Mouse (Mus musculus): ENCODE data around the gene Dysf. TPM values are rescaled to one million over a fixed set of nuclear protein-coding genes. Genes with fewer than 3 reads are reported as not detected.

Dysf gene
- polyA plus RNA-seq, 2 experiments, result 1.6 to 1.9 TPM

- WGBS (ENCODE audit: insufficient replicate concordance), result 52% methylated on average over 7 of the region's 7 CpGs
- no peak overlapping the region for H3K4me2 ChIP-seq (ENCODE audit: low read depth)
- no peak overlapping the region for H3K4me3 ChIP-seq (ENCODE audit: insufficient read depth in 1 of 2, low read depth in 2 of 2, low read length in 2 of 2)
- no peak overlapping the region for H3K27ac ChIP-seq
- ATAC-seq (ENCODE audit: insufficient read depth) (no peak), DNase-seq (ENCODE audit: low read depth in 3 of 3, low spot score in 3 of 3) (no peak)
- TF ChIP-seq CTCF (IDR thresholded peaks at IDR 0.05; ENCODE audit: low read depth) (no peak), EP300 (IDR thresholded peaks at IDR 0.05; ENCODE audit: low read depth) (no peak)
- H3K9me3 ChIP-seq (ENCODE audit: control insufficient read depth, low read length), result no peaks in the 10 kb centered on the region
- H3K4me1 ChIP-seq (replicated peaks; ENCODE audit: control insufficient read depth in 2 of 2, insufficient read depth in 2 of 2, low read length in 1 of 2), result no peaks in the 10 kb centered on the region
- H3K36me3 ChIP-seq (replicated peaks; ENCODE audit: control insufficient read depth, insufficient read depth, low read depth), result no peaks in the 10 kb centered on the region
- H3K27me3 ChIP-seq (ENCODE audit: control insufficient read depth, insufficient read depth, low read length), result no peaks in the 10 kb centered on the region
- no peak overlapping the region for H3K9ac ChIP-seq (replicated peaks)
These were observed 221.3 kb downstream of the Dysf start for GRCm38 (mm10) chr6:84229739-84230138.

- no peak for DNase-seq (ENCODE audit: low read depth in 3 of 3, low spot score in 3 of 3)
- H3K9me3 ChIP-seq (ENCODE audit: control insufficient read depth, low read length), result no peaks in the 10 kb centered on the region
- no peak overlapping the region for H3K4me2 ChIP-seq (ENCODE audit: low read depth)
- H3K4me1 ChIP-seq (replicated peaks; ENCODE audit: control insufficient read depth in 2 of 2, insufficient read depth in 2 of 2, low read length in 1 of 2), result no peaks in the 10 kb centered on the region
- H3K9ac ChIP-seq (replicated peaks), result no peak overlapping the region
- TF ChIP-seq EP300 (IDR thresholded peaks at IDR 0.05; ENCODE audit: low read depth) (no peak), CTCF (IDR thresholded peaks at IDR 0.05; ENCODE audit: low read depth) (no peak)
- no peak for ATAC-seq (ENCODE audit: insufficient read depth)
- no peaks in the 10 kb centered on the region for H3K27me3 ChIP-seq (ENCODE audit: control insufficient read depth, insufficient read depth, low read length)
- no peak overlapping the region for H3K4me3 ChIP-seq (ENCODE audit: insufficient read depth in 1 of 2, low read depth in 2 of 2, low read length in 2 of 2)
- no peak overlapping the region for H3K27ac ChIP-seq
- WGBS (ENCODE audit: insufficient replicate concordance), result 54% methylated on average over 7 of the region's 7 CpGs
- H3K36me3 ChIP-seq (replicated peaks; ENCODE audit: control insufficient read depth, insufficient read depth, low read depth), result no peaks in the 10 kb centered on the region
These were observed 222.7 kb downstream of the Dysf start for GRCm38 (mm10) chr6:84231108-84231507.

DNA sequence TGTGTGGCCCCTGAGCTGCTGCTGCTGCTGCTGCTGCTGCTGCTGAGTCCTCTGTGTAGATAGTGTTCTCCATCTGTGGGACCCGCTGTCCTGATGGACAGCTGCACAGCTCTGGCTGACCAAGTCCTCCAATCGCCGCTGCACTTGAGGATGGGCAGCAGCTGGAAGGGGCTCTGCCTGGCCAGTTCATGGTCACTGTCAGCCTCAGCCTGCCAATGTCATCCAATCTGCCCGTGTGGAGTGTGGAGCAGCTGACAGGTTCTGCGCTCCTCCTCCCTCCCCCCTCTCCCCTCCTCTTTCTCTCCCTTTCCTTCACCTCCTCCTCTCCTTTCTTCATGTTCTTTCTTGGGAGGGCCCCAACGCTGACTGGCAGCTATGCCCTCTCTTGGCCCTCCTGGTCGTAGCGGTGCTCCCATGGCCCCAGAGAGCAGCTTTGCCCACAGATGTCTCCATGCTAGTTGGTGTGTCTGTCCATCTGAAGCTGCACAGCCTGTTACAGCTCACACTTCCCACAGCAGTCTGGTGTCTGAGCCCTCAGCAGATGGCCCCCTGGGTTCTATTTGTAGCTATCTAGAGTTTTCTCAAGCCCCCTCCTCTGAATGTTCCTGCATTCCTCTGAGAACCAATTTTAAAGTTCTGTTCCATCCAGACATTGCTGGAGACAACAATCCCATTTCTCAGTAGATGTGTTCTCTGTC, 223.8 kb downstream of the Dysf start:
- Histone ChIP-seq H3K27ac (no peak overlapping the region), H3K4me3 (ENCODE audit: insufficient read depth in 1 of 2, low read depth in 2 of 2, low read length in 2 of 2) (no peak overlapping the region), H3K36me3 (replicated peaks; ENCODE audit: control insufficient read depth, insufficient read depth, low read depth) (no peaks in the 10 kb centered on the region), H3K9me3 (ENCODE audit: control insufficient read depth, low read length) (no peaks in the 10 kb centered on the region), H3K4me2 (ENCODE audit: low read depth) (no peak overlapping the region), H3K9ac (replicated peaks) (no peak overlapping the region), H3K4me1 (replicated peaks; ENCODE audit: control insufficient read depth in 2 of 2, insufficient read depth in 2 of 2, low read length in 1 of 2) (no peaks in the 10 kb centered on the region), H3K27me3 (ENCODE audit: control insufficient read depth, insufficient read depth, low read length) (no peaks in the 10 kb centered on the region)
- WGBS (ENCODE audit: insufficient replicate concordance), result 54% methylated on average over 8 of the region's 8 CpGs
- DNase-seq (ENCODE audit: low read depth in 3 of 3, low spot score in 3 of 3), result no peak
- TF ChIP-seq EP300 (IDR thresholded peaks at IDR 0.05; ENCODE audit: low read depth) (no peak), CTCF (IDR thresholded peaks at IDR 0.05; ENCODE audit: low read depth) (no peak)
- no peak for ATAC-seq (ENCODE audit: insufficient read depth)

- Histone ChIP-seq H3K4me1 (replicated peaks; ENCODE audit: control insufficient read depth in 2 of 2, insufficient read depth in 2 of 2, low read length in 1 of 2) (no peaks in the 10 kb centered on the region), H3K9me3 (ENCODE audit: control insufficient read depth, low read length) (no peaks in the 10 kb centered on the region), H3K9ac (replicated peaks) (no peak overlapping the region), H3K4me3 (ENCODE audit: insufficient read depth in 1 of 2, low read depth in 2 of 2, low read length in 2 of 2) (no peak overlapping the region), H3K27ac (no peak overlapping the region), H3K4me2 (ENCODE audit: low read depth) (no peak overlapping the region), H3K27me3 (ENCODE audit: control insufficient read depth, insufficient read depth, low read length) (no peaks in the 10 kb centered on the region), H3K36me3 (replicated peaks; ENCODE audit: control insufficient read depth, insufficient read depth, low read depth) (no peaks in the 10 kb centered on the region)
- 39% methylated on average over 6 of the region's 6 CpGs for WGBS (ENCODE audit: insufficient replicate concordance)
- TF ChIP-seq CTCF (IDR thresholded peaks at IDR 0.05; ENCODE audit: low read depth), result no peak
- no peak for TF ChIP-seq EP300 (IDR thresholded peaks at IDR 0.05; ENCODE audit: low read depth)
- ATAC-seq (ENCODE audit: insufficient read depth) (no peak), DNase-seq (ENCODE audit: low read depth in 3 of 3, low spot score in 3 of 3) (no peak)
These were observed 225.4 kb downstream of the Dysf start for GRCm38 (mm10) chr6:84233783-84234182.

DNA sequence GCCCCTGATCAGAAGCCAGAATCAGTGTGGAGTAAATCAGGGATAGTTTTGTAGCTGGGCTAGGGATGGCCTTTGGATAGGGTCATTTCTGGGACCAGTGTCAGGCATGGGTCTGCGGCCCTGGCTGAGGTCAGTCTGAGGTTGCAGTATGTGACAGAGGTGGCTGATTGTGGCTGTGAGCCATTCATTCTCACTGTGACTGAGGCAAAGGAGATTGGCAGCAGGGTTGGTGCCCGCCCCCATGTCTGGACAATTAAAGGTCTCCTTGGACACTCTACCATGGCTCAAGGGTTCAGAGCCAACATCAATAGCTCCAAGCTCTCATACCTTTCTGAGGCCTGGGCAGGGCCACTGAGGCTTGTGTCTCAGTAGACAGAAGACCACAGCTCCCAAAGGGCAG, 227.0 kb downstream of the Dysf start:
- H3K27ac ChIP-seq, result no peak overlapping the region
- DNase-seq (ENCODE audit: low read depth in 3 of 3, low spot score in 3 of 3) (no peak), ATAC-seq (ENCODE audit: insufficient read depth) (no peak)
- no peak overlapping the region for H3K4me3 ChIP-seq (ENCODE audit: insufficient read depth in 1 of 2, low read depth in 2 of 2, low read length in 2 of 2)
- H3K36me3 ChIP-seq (replicated peaks; ENCODE audit: control insufficient read depth, insufficient read depth, low read depth), result no peaks in the 10 kb centered on the region
- H3K4me2 ChIP-seq (ENCODE audit: low read depth), result no peak overlapping the region
- no peaks in the 10 kb centered on the region for H3K27me3 ChIP-seq (ENCODE audit: control insufficient read depth, insufficient read depth, low read length)
- TF ChIP-seq EP300 (IDR thresholded peaks at IDR 0.05; ENCODE audit: low read depth), result no peak
- no peak overlapping the region for H3K9ac ChIP-seq (replicated peaks)
- no peaks in the 10 kb centered on the region for H3K4me1 ChIP-seq (replicated peaks; ENCODE audit: control insufficient read depth in 2 of 2, insufficient read depth in 2 of 2, low read length in 1 of 2)
- no peaks in the 10 kb centered on the region for H3K9me3 ChIP-seq (ENCODE audit: control insufficient read depth, low read length)
- WGBS (ENCODE audit: insufficient replicate concordance), result 55% methylated on average over 2 of the region's 2 CpGs

All from liver, embryonic 14.5 days (tissue).